Mouse (Mus musculus) megakaryocyte, embryonic 14.5 days (primary cell): ENCODE measurements at regions not wholly inside any gene's neighbourhood (a gene's known extent, or its start where the extent isn't known, plus 50 kb on each side); places are given as distances from the start of the nearest gene placed in this dataset.

Source experiments
- FLI1 ChIP-seq: IDR thresholded peaks from 2 replicates; pipeline ENCODE4 v1.6.1; 2012; ENCODE audit warnings: low read length, inconsistent platforms, mixed read lengths
- GATA1 ChIP-seq: IDR thresholded peaks from 3 replicates; pipeline ENCODE4 v1.6.1; 2012; ENCODE audit warnings: mixed read lengths, low read length, inconsistent platforms, borderline replicate concordance

- TF ChIP-seq GATA1 (no peak), FLI1 (no peak)
These were observed 114.8 kb upstream of the Zfp648 start for GRCm38 (mm10) chr1:154086145-154086544.
